Mouse (Mus musculus) embryonic fibroblast, embryonic 13.5 days (primary cell): ENCODE measurements around the gene Castor1.

Experiments
- CTCF ChIP-seq: IDR thresholded peaks from 2 replicates; pipeline ENCODE4 v1.5.1; 2011; ENCODE audit warnings: mild to moderate bottlenecking, control low read depth, low read length, moderate library complexity, borderline replicate concordance; ENCODE audit not compliant: insufficient read depth
- POLR2A ChIP-seq: IDR thresholded peaks from 2 replicates; pipeline ENCODE4 v1.6.1; 2011; ENCODE audit warnings: low read depth, mild to moderate bottlenecking, control low read depth, low read length, moderate library complexity

DNA sequence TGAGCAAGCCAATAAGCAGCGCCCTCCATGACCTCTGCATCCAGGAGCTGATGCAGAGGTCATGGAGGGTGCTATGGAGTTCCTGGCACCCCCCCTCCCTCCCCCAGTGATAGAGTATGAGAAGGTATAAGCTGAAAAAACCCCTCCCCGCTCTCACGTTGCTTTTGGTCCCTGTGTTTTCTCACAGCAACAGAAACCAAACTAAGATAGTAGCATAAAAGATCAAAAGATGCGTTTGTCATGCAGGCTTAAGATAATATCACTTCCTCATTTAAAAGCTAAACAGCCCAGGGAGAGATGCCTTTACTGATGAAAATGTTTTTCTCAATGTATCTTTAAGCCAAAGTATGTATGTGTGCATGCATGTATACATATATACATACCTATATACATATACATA, 28.6 kb downstream of the Castor1 start:
- TF ChIP-seq CTCF = no peak
- TF ChIP-seq POLR2A = no peak
